Mouse (Mus musculus): ENCODE results near the gene Akirin2. TPM values are rescaled to one million over a fixed set of nuclear protein-coding genes. Genes with fewer than 3 reads are reported as not detected.

The Akirin2 gene
- polyA plus RNA-seq, 1 experiment = 90.9 TPM

DNA sequence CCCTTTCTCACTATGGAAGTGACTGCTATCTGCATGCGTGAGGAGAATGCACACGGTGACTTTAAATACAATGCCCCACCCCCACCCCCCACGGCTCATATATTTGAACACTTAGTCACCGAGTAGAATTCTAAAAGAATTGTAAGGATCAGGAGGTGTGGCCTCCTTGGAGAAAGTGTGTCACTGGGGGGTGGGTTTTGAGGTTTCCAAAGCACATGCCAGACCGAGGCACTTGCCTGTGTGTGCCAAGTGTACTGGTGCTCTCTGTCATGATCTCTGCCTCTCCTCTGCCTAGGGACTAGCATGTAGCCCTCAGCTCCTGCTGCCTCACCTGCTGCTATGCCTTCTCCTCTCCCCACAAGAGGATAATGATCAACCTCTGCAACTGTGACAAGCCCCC, 31.7 kb downstream of the Akirin2 start:
- DNase-seq (ENCODE audit: extremely low spot score in 1 of 2, low spot score in 1 of 2) = no peak

DNA sequence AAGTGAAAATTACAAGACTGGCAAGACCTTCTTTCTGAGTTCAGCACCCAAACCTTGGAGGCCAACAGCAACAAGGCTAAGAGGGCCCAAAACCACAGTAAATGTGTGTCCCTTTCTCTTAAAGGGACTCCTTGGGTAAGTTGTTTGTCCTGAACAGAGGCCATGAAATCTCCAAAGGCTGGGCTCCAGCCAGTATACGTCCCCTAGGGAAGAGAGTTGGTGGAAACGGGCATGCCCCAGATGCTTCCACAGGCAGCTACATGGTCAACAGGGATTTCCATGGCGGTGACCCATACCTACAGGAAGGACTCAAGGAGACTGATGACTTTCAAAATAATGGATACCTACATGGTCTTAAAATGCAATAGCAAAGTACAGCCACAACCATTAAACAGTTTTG, 32.7 kb downstream of the Akirin2 start:
- DNase-seq (ENCODE audit: extremely low spot score in 1 of 2, low spot score in 1 of 2) = no peak

DNA sequence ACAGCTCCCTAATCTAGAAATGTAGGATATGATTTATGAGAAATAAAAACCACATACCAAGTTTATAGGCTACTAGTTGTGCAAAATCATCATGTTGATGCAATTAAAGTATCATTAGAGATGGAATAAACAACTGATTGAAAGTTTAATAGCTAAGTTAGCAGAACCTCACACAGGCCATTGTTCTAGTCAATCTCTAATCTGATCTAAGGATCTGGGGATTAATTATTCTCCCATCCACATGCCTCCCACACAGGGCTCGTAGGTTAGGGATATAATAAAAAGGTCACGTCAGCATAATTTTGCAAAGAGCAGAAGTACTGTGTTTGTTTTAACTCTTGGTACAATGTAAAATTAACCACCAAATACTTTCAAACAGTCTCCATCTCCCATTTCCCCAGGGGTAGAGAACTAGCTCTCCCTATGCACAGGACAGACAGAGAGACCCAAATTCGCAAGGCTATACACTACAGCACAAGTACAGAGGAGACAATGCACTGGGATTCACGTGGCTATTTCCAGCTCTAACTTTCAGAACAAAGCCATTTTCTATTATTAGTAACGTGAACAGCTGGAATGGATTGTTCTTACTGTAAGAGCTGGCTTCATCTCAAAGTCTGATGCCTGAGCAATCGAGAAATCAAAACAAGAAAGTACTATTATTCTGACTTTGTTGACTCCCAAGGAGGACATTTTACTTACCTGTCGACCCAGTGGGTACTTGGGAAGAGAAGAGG, 34.3 kb downstream of the Akirin2 start:
- no peak for DNase-seq (ENCODE audit: extremely low spot score in 1 of 2, low spot score in 1 of 2)

DNA sequence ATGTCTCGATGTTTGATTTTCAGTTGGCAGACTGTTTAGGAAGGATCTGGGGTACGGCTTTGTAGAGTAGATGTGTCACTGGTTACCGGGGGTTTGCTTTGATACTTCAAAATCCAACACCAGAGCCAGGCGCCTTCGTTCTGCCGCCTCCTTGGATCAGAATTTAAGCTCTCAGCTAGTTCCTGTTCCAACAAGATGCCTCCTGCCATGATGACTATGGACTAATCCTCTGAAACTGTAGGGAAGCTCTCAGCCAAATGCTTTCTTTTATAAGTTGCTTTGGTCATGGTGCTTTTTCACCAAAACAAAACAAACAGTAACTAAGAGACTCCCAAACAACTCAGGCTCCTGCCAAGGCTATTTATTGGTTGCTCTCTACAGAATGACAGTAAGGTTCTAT, 52.4 kb downstream of the Akirin2 start:
- no peak for DNase-seq (ENCODE audit: extremely low spot score in 1 of 2, low spot score in 1 of 2)

DNA sequence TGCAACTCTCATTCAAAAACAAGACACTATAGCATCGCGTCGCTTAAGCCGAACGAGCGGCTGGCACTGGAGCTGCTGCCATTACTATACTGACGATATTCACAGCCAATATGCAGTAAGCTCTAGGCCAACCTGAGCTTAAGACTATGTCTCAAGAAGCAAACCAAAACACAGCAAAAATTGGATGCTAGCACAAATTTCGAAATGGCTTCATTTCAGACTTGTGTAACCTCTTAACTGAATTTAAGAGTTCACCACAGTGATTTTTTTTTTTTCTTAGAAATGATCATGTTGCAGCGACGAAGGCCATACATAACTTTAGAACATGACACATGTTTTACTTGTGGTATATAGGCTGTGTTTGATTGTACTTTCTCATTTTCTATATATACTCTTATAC, 55.9 kb downstream of the Akirin2 start:
- DNase-seq (ENCODE audit: extremely low spot score in 1 of 2, low spot score in 1 of 2) = no peak

DNA sequence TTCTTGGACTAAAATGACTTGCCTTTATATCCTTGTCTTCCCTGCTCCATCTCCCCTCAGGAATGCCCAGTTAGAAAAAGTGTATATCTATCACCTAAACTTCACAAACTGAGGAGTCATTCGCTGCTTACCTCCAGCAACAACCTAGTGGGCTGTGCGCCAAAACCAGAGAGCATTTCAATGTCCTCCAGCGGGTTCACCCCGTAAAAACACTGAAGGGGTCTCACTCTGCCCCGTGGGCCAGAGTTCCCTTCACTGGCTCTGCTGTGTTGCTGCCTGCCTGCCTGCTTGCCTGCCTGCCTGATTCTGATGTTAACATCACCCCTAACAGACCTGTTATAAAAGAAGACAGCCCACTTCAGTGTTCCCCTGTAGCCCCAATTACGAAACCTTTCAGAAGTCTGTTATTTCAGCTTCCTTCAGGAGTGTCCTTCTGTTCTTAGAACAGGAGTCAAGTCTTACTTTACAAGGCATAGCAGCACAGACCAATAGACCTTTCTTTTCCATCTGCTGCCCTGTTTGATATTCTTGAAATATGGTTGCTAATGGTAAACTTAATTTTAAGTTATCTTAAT, 62.9 kb downstream of the Akirin2 start:
- DNase-seq (ENCODE audit: extremely low spot score in 1 of 2, low spot score in 1 of 2) = peak in 1 of 2 experiments; percentile 11

DNA sequence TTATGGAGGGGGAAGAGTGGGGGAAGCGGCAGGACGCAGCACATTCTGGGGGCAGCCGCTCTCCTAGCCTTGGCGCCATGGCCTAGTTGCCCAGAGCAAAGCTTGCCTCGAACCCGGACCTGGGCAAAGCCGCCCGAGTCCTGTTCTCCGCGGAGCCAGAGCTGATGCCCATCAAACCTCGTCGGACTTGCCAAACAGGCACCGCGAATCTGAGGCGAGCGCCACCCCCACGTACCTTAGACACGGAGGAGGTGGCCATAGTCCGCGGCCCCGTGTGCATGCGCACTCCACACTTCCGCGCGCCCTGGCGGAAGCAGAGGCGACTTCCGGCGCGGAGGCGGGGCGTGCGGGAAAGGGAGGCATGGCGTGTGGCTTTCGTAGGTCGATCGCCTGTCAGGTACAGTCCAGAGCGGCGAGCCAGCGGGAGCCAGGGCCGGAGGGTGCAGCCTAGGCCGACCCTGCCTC, 63.9 kb downstream of the Akirin2 start, which contains the start of the genes Orc3 and Rars2:
Orc3 (minus strand) TSS at position 315 of the 465 bp plus-strand sequence.
Rars2 (plus strand) TSS at position 328 of the 465 bp plus-strand sequence.
- DNase-seq (ENCODE audit: extremely low spot score in 1 of 2, low spot score in 1 of 2) = peak; percentile 82 to 94

DNA sequence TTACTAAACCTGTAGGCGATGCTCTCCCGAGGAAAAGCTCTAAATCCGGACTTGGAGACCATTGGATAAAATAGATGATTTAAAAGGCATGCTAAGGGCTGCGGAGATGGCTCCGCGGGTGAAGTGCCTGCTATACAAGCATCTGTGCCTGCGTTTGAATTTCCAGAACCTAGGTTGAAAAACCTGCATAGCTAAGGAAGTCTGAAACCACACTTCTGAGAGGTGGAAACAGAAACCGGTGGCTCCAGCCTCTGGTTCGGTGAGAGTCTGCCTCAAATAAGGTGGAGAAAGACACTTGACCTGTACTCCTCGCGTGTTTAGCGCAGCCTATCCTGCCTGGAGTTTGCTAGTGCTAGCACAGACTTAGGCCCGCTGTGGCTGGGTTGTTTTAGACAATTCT, 64.6 kb downstream of the Akirin2 start:
- DNase-seq (ENCODE audit: extremely low spot score in 1 of 2, low spot score in 1 of 2) = peak in 1 of 2 experiments; percentile 34

DNA sequence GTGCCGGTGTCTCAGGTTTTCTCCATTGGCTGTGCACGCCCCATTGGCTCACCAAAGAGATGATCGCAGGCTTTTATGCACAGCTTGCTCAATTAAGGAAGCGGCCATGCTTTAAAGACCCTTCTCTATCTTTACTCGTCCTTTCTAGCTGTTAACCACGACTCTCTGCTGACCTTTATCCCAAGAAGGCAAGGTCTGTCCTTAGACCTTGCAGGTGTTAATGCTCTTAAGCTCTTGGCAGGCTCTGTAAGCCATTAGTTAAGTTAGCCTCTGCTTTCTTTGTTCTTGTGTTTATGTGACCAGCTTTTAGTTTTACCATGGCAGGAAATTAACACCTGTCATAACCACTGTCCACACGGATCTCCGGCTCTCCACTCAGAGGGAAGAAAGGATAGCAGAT, 65.4 kb downstream of the Akirin2 start:
- DNase-seq (ENCODE audit: extremely low spot score in 1 of 2, low spot score in 1 of 2) = no peak

Other genes starting within 250 kb of the Akirin2 start
- gene Orc3, start 64.0 kb downstream of the Akirin2 start, polyA plus RNA-seq (2012; rRNA removed) = 37.1 and 46.5 TPM in 2 replicates
- 30.8 and 35.2 TPM in 2 replicates for gene Rars2, start 64.0 kb downstream of the Akirin2 start, polyA plus RNA-seq (2012; rRNA removed)
- gene Slc35a1, start 136.5 kb downstream of the Akirin2 start, polyA plus RNA-seq (2012; rRNA removed) = 19.8 and 21.5 TPM in 2 replicates
- 1.9 and 2.0 TPM in 2 replicates for gene Cfap206, start 179.3 kb downstream of the Akirin2 start, polyA plus RNA-seq (2012; rRNA removed)
- not detected in 2 replicates for gene Gm136, start 205.3 kb downstream of the Akirin2 start, polyA plus RNA-seq (2012; rRNA removed)
- gene Smim8, start 227.5 kb downstream of the Akirin2 start, polyA plus RNA-seq (2012; rRNA removed) = 26.4 and 27.7 TPM in 2 replicates

Measured in frontal cortex, adult 2 months (tissue).